Mouse (Mus musculus): Measurements from ENCODE around the gene Nefh.

Nefh gene

GRCm38 (mm10) chr11:4947813-4948174, at the start of gene Nefh:
Gene Nefh, minus strand, starts transcription at chr11:4948064.
- peak; percentile 4; the same call in 1 of the 2 replicates for ATAC-seq (ENCODE audit: low TSS enrichment)

DNA sequence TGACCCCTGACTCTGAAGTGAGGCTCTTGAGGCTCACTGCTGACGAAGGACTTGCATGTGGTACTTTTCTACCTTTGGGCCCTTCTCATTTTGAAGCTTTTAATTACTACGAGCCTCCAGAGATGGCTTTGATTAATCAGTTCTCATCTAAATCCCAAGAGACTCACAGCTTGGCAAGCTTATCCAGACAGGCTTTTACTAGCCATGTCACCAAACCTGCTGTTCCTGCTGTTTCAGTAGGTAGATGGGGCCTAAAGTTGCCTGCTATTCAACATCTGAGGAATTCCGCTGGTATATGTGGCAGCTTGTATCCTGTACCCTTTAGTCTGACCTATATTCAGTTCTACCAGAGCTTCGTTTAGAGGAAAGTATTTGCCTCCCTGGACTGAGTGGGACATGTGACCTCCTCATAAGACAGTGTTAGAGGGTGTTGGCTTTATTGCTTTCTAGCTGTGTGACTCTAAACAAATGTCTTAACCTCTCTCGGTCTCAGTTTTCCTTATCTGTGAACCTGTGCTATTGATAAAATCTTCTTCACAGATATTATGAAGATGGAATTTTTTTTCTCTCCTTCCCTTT, 48.8 kb upstream of the Nefh start:
- no peak for ATAC-seq (ENCODE audit: low TSS enrichment)

- 0 out of 2 replicates have a peak, but pooled peaks have one; percentile 16 for ATAC-seq (ENCODE audit: low TSS enrichment)
Measured at GRCm38 (mm10) chr11:4995676-4996075, 47.8 kb upstream of the Nefh start.

DNA sequence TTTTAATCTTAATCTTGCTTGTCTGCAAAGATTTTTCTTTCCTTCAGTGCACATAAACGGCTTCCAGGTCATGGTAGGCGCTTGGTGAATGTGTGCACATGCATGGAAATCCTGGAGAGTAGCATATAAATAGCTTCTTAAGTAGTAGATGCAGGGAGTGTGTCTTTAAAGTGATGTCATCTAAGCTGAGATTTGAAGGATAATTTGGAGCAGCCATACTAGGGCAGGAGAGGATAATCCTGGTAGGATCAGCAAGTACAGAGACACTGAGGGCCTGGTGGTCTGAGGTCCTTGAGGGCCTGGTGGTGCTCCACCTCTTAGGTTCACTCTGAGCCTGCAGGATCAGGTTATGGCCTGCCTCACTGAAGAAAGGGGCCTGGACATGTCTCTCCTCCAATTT, 44.6 kb upstream of the Nefh start:
- no peak for ATAC-seq (ENCODE audit: low TSS enrichment)

DNA sequence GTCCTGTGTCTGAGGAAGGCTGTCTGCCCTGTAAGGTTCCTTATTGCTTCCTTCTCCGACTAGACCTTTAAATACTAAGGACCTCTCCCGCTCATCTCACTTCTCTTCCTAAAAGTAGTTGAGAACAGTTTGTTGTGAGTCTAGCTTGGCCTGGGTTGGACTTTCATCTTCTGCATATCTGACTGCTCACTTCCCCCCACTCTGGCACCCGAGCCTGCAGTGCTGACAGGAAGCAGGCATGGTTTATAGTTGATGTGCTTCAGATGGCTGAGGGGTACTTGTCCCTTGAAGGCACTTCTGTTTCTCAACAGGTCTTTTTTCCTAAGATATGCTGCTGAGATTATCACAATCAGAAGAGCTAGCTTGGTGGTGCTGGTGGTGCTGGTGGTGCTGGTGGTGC, 41.3 kb upstream of the Nefh start:
- ATAC-seq (ENCODE audit: low TSS enrichment): no peak

DNA sequence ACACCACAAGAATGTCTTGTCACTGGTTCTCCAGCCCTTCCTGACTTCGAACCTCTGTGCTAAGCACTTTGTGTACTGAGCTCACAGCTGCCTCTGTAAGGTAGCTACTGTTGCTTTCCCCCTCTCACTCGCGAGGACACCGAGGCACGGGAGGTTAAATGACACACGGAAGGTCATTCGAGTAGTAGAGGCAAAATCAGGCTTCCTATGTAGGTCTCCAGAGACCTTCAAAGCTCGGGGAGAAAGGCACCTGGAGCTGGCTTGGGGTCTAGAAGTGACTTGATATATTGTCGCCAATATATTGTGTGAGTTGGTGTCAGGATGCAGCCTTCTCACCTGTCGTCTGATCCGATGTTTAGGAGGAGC, 39.6 kb upstream of the Nefh start:
- ATAC-seq (ENCODE audit: low TSS enrichment): no peak

- ATAC-seq (ENCODE audit: low TSS enrichment): peak; percentile 75
Measured at GRCm38 (mm10) chr11:4986695-4987486, 39.0 kb upstream of the Nefh start, which contains the start of gene Ap1b1. Gene Ap1b1, plus strand, starts transcription at chr11:4986824.

GRCm38 (mm10) chr11:4984799-4985198, 36.9 kb upstream of the Nefh start:
- no peak for ATAC-seq (ENCODE audit: low TSS enrichment)

- no peak for ATAC-seq (ENCODE audit: low TSS enrichment)
Measured at GRCm38 (mm10) chr11:4984249-4984648, 36.4 kb upstream of the Nefh start.

DNA sequence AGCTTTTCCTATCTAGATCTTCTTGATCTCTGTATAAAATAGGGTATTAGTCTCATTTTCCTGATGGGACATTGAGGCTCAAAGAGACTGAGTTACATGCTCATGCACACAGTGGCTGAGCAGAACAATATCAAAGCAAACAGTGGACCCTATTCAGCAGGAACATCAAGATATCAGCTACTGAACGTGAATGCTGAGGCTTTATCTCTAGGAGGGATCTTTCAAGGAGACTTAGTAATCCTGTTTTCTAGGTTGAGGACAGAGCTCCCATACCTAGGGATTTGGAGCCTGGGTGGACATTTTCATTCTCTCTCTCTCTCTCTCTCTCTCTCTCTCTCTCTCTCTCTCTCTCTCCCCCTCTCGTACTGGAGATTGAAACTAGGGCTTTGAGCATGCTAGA, 35.7 kb upstream of the Nefh start:
- no peak for ATAC-seq (ENCODE audit: low TSS enrichment)

DNA sequence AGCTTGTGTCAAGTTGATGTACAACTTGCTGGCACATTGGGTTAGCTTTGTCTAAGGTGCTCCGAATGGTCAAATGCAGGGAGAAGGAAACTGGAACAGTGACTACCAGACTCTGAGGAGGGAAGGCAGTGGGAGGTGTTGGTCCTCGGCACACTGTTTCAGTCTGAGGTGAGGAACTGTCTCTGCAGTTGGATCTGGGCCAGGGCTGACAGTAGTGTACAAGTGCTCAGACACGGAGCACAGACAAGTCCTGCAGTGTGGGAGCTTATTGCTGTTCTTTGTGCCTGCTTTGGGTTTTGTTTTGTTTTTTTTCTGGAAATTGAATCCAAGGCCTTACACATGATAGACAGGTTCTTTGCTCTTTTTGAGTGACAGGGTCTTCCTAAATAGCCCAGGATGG, 35.1 kb upstream of the Nefh start:
- peak; percentile 28 for ATAC-seq (ENCODE audit: low TSS enrichment)

- 0 out of 2 replicates have a peak, but pooled peaks have one; percentile 54 for ATAC-seq (ENCODE audit: low TSS enrichment)
Measured at GRCm38 (mm10) chr11:4975623-4976022, 27.8 kb upstream of the Nefh start.

DNA sequence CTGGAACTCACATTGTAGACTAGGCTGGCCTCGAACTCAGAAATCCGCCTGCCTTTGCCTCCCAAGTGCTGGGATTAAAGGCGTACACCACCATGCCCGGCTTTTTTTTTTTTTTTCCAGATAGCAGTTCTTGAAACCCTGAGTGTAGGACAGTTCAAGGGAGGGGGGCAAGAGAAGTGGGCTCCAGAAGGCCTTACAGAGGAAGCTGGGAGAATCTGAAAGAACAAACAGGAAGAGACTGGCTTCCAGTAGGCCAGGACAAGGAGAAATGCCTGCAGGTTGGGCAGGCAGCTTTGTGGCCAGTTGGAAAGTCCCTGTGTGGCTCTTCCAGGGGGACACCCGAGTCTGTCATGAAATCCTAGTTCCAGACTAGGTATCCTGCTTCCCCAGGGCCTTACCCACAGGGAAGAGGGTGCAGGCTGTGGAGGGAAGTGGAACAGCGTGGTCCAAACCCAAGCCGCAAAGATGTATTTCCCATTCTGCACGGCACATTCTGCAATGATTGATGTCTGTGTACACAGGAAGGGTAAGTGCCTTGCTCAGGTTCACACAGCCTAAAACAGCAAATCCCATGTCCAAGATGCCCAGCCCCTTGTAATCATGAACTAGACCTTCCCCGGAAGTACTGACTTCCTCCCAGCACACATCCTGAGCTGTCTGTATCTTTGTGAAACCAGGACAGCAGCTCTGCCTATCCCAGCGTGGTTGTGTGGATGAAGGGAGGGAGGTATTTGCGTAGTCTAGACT, 26.7 kb upstream of the Nefh start:
- ATAC-seq (ENCODE audit: low TSS enrichment): no peak

DNA sequence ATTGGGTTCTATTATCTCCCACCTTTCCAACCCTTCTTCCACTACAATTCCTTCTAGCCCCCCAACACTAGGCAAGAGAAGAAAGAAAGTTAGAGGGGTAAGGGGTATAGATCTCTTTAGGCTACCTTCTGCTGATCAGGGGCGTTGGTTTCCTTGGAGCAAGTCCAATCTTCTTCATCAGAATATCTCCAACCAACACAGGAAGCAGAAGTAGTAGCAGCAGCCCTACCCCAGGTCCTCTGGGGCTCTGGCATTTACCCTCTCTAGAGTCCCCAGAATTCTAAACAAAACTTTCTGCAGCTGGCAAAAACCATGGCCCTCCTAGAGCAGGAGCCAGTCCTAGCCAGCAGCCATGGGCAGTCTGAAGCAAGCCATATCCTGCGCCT, 26.0 kb upstream of the Nefh start:
- no peak for ATAC-seq (ENCODE audit: low TSS enrichment)

DNA sequence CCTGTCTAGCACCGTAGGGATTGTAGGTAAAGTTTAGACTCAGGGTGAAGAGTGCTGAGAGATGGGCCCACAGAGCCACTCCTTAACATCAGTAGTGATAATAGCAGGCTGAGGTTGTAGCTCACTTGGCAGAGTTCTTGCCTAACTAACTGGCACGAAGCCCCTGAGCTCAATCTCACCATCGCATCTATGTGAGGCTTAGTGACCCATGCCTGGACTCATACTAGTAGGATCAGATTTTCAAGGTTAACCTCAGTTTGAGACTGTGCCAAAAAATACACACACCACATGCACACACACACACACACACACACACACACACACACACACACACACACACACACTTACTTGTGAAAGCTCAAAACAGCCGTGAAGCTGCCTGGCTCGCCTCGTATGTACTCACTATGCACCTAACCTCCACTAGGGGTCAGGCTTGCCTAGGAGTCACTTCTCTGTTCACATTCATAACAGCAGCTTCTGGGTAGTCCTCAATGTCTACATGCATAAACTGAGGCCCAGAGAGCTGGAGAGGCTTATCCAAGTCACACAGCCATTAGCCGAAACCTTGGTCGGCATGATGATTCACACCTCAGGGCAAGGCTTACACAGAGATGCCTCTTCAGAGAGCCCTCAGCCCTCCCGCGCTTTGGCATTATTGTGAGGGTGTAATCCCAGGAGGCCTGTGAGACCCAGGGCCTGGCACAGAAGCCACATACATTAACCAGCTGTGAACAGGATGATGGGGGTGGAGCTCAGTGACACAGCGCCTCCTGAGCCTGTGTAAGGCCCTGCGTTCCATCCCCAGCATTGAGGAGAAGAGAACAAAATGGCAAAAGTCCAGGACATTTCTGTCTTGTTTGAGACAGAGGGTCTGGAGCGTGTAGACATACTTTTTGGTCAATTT, 25.4 kb upstream of the Nefh start:
- ATAC-seq (ENCODE audit: low TSS enrichment): peak; percentile 89

DNA sequence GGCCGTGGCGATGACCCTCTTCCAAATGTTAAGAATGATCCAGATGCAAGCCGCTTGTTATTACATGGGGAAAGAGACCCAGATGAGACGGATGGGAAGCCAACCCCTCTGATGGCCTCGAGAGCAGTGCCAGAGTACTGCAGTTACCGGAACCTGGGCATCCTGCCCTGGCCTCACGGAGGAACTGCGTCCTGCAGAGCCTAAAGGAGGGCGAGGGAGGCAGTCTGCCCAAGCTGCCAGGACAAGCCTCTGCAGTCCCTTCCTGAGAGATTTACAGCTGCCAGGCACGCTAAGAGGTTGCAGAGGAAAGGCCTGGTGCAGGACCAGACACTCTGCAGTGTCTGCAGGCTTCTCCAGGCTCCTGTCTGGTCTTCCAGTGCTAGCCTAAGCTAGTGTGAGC, 20.5 kb upstream of the Nefh start:
- ATAC-seq (ENCODE audit: low TSS enrichment): no peak

DNA sequence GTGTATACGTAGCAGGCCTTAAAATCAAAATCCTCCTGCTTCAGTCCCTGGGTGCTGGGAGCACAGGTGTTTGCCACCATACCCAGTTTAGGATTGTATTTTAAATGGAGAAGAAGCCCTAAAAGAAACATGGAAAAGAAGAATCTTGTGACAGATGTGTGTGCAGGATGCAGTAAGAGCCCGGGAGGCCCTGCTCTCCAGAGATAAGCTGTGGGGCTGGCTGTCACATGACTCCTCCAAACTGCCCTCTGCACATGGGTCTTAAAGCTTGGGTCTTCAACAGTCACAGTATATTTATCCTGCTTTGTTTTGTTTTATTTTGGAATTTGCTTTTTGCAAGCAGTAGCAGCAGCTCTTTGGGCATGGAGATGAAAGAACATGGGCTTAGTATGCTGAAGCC, 19.7 kb upstream of the Nefh start:
- no peak for ATAC-seq (ENCODE audit: low TSS enrichment)

DNA sequence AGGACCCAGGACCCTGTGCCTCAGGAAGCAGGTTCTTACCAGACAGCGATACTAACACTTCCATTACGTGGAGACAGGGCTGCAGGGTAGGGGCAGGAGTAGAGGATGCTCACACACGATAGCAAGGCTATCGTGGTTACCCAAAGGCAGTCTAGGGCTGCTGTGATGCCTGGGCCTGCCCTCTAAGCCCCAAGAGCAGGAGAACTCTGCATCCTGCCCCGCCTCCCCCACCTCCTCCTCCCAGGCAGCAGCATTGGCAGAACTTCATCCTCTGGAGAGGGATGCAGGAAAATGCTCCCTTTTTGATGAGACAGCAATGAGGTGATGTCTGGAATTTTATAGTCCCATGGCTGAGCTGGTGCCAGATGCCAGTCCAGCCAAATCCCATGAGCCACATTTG, 19.0 kb upstream of the Nefh start:
- ATAC-seq (ENCODE audit: low TSS enrichment): 0 out of 2 replicates have a peak, but pooled peaks have one; percentile 35

DNA sequence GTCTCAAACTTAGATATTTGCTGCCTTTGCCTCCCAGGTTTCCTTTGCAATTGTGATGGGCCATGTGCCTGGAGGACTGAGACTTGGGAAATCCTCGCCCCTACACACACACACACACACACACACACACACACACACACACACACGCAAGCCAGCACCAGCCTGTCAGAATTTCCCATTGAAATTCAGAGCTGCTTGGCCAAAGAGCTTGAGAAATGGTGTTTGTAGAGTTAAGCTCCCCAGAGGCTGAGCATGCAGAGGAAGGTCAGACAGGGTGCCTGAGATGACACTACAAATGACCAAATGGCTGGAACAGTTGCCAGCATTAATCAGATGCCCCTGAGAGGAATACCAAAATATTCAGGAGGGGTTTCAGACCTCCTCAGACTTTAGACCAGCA, 18.5 kb upstream of the Nefh start:
- ATAC-seq (ENCODE audit: low TSS enrichment): no peak

- peak; percentile 36; the same call in 1 of the 2 replicates for ATAC-seq (ENCODE audit: low TSS enrichment)
Measured at GRCm38 (mm10) chr11:4963099-4963808, 15.4 kb upstream of the Nefh start.

DNA sequence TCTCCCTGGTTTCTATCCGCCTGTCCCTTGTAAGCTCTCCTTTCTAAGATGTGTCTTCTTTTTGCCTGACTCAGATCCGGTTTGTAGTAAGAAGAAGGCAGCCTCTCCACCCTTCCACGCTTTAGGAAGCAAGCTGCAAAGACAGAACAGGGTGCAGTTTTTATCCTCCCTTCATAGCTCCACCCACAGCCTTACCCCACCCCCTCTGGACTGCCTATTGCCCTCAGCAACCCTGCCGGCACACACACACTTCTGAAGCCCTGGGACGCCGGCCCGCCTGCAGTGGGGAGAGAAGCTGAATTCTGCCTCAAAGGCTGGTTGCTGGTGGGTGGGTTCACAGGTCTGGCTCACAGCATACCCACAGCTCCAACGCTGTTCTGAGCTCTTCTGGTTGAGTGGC, 6.1 kb upstream of the Nefh start:
- ATAC-seq (ENCODE audit: low TSS enrichment): peak; percentile 66

All from frontal cortex, adult (tissue).